Mouse (Mus musculus) leukemia stem cell, adult 10-12 weeks (primary cell): Measurements from ENCODE around the gene Hsd17b6. TPM values are rescaled to one million over a fixed set of nuclear protein-coding genes. Genes with fewer than 3 reads are reported as not detected.

Source experiments
- polyA plus RNA-seq: library from polyadenylated mRNA; stranded (reverse); fragments of >175 nt; gene quantifications from 2 replicates; pipeline ENCODE4 v1.2.3, GENCODE M21; 2012; ENCODE audit warnings: low replicate concordance

Hsd17b6 gene
- not detected in 2 replicates for polyA plus RNA-seq

GRCm38 (mm10) chr10:128007446-128007845 lies at the start of gene Hsd17b6:
Gene Hsd17b6, minus strand, starts transcription at chr10:128007611.

GRCm38 (mm10) chr10:128015068-128015934 lies 7.9 kb upstream of the Hsd17b6 start, which contains the start of gene Prim1:
Gene Prim1, plus strand, starts transcription at chr10:128015168.

Other genes with a start within 250 kb of the Hsd17b6 start
- 0.07 TPM in 1 of 2 replicates, not detected in the other for gene Rdh1, start 247.9 kb downstream of the Hsd17b6 start, polyA plus RNA-seq
- gene Rdh16f1, start 247.8 kb downstream of the Hsd17b6 start, polyA plus RNA-seq = not detected in 2 replicates
- gene Rdh9, start 231.2 kb downstream of the Hsd17b6 start, polyA plus RNA-seq = not detected in 2 replicates
- gene Rdh16, start 206.5 kb downstream of the Hsd17b6 start, polyA plus RNA-seq = 0.14 TPM in 1 of 2 replicates, not detected in the other
- not detected in 2 replicates for gene Rdh19, start 157.7 kb downstream of the Hsd17b6 start, polyA plus RNA-seq
- gene Rdh16f2, start 141.1 kb downstream of the Hsd17b6 start, polyA plus RNA-seq = not detected in 2 replicates
- not detected in 2 replicates for gene Rdh7, start 118.8 kb downstream of the Hsd17b6 start, polyA plus RNA-seq
- 0.21 TPM in 1 of 2 replicates, not detected in the other for gene Sdr9c7, start 109.1 kb downstream of the Hsd17b6 start, polyA plus RNA-seq
- gene Prim1, start 7.6 kb upstream of the Hsd17b6 start, polyA plus RNA-seq = 0.82 and 4.9 TPM in 2 replicates
- gene Naca, start 28.0 kb upstream of the Hsd17b6 start, polyA plus RNA-seq = 16.7 and 52.0 TPM in 2 replicates
- 98.6 and 122 TPM in 2 replicates for gene Ptges3, start 51.3 kb upstream of the Hsd17b6 start, polyA plus RNA-seq
- gene Atp5b, start 75.7 kb upstream of the Hsd17b6 start, polyA plus RNA-seq = 1,361 and 1,521 TPM in 2 replicates
- 9.2 and 28.5 TPM in 2 replicates for gene Baz2a, start 84.0 kb upstream of the Hsd17b6 start, polyA plus RNA-seq
- gene Rbms2, start 172.7 kb upstream of the Hsd17b6 start, polyA plus RNA-seq = 6.1 and 6.7 TPM in 2 replicates
- gene Gls2, start 186.8 kb upstream of the Hsd17b6 start, polyA plus RNA-seq = 1.7 and 2.8 TPM in 2 replicates
- 0.39 and 3.8 TPM in 2 replicates for gene Spryd4, start 204.2 kb upstream of the Hsd17b6 start, polyA plus RNA-seq
- 0.32 and 0.44 TPM in 2 replicates for gene Mip, start 218.2 kb upstream of the Hsd17b6 start, polyA plus RNA-seq
- 19.8 and 23.0 TPM in 2 replicates for gene Timeless, start 224.5 kb upstream of the Hsd17b6 start, polyA plus RNA-seq
- gene Apon, start 246.5 kb upstream of the Hsd17b6 start, polyA plus RNA-seq = 0.13 TPM in 1 of 2 replicates, not detected in the other